Mouse (Mus musculus) neural tube, embryonic 15.5 days (tissue): ENCODE data around the gene Il10. TPM values are rescaled to one million over a fixed set of nuclear protein-coding genes. Genes with fewer than 3 reads are reported as not detected.

Experiments
- ATAC-seq: fragments of 200-750 bp; cut with Nextera tagmentation; 2 replicates; pipeline ENCODE4 v1.8.0; 2017; ENCODE audit warnings: mild to moderate bottlenecking, moderate TSS enrichment, moderate library complexity; ENCODE audit not compliant: low FRiP score
- H3K27ac ChIP-seq: fragments of 300-500 bp; sonication (generic); replicated peaks from 2 replicates; pipeline ENCODE4 v1.5.1; 2015; ENCODE audit warnings: mild to moderate bottlenecking, inconsistent platforms
- H3K27me3 ChIP-seq: fragments of 300-500 bp; sonication (generic); replicated peaks from 2 replicates; pipeline ENCODE4 v1.6.1; 2015; ENCODE audit warnings: inconsistent platforms
- H3K36me3 ChIP-seq: fragments of 300-500 bp; sonication (generic); 2 replicates; pipeline ENCODE4 v1.6.1; 2015; ENCODE audit warnings: inconsistent platforms
- H3K4me1 ChIP-seq: fragments of 300-500 bp; sonication (generic); 2 replicates; pipeline ENCODE4 v1.6.1; 2015; ENCODE audit warnings: inconsistent platforms
- H3K4me2 ChIP-seq: fragments of 300-500 bp; sonication (generic); 2 replicates; pipeline ENCODE4 v1.6.1; 2015; ENCODE audit warnings: inconsistent platforms, mild to moderate bottlenecking, moderate library complexity
- H3K4me3 ChIP-seq: fragments of 300-500 bp; sonication (generic); replicated peaks from 2 replicates; pipeline ENCODE4 v1.5.1; 2015; ENCODE audit warnings: mild to moderate bottlenecking, inconsistent platforms
- H3K9ac ChIP-seq: fragments of 300-500 bp; sonication (generic); replicated peaks from 2 replicates; pipeline ENCODE4 v1.6.1; 2015; ENCODE audit warnings: mild to moderate bottlenecking, inconsistent platforms
- H3K9me3 ChIP-seq: fragments of 300-500 bp; sonication (generic); replicated peaks from 2 replicates; pipeline ENCODE4 v1.6.1; 2016; ENCODE audit warnings: inconsistent platforms
- WGBS: fragments of 180-500 bp; shearing (Covaris S2); methylation state at CpG from one replicate; pipeline ENCODE4 v1.1.7; 2015; ENCODE audit warnings: mixed read lengths; 5-methylcytosine and 5-hydroxymethylcytosine counted together
- polyA plus RNA-seq: library from polyadenylated mRNA; unstranded; fragments of >200 nt; fragmentation: Nextera tagmentation; extraction: Ambion mirVana; gene quantifications from 2 replicates; pipeline ENCODE4 v1.2.1, GENCODE M21; 2015

Il10 gene
- polyA plus RNA-seq, 1 experiment from 2014 or later: not detected

GRCm38 (mm10) chr1:131053239-131053638, 33.6 kb downstream of the Il10 start:
- H3K27me3 ChIP-seq: no peaks in the 10 kb centered on the region
- H3K9ac ChIP-seq: no peak overlapping the region

GRCm38 (mm10) chr1:131053656-131054055, 34.0 kb downstream of the Il10 start:
- 59% methylated on average over 4 of the region's 4 CpGs for WGBS
- Histone ChIP-seq H3K9me3 (no peaks in the 10 kb centered on the region), H3K27me3 (no peaks in the 10 kb centered on the region), H3K4me3 (no peak overlapping the region), H3K27ac (no peak overlapping the region), H3K4me2 (no peak overlapping the region), H3K36me3 (peaks cover 30% of the 10 kb centered on the region), H3K4me1 (peaks cover 11% of the 10 kb centered on the region; the same call in 1 of the 2 replicates), H3K9ac (no peak overlapping the region)
- ATAC-seq: no peak; the same call in 1 of the 2 replicates

More at GRCm38 (mm10) chr1:131053239-131053638, 33.6 kb downstream of the Il10 start:
- 5% methylated on average over 8 of the region's 8 CpGs for WGBS
- H3K36me3 ChIP-seq: peaks cover 30% of the 10 kb centered on the region
- peak; percentile 84 for ATAC-seq
- H3K9me3 ChIP-seq: no peaks in the 10 kb centered on the region
- 0 out of 2 replicates have a peak overlapping the region, but pooled peaks have one; percentile 6 for H3K27ac ChIP-seq
- H3K4me1 ChIP-seq: peaks cover 11% of the 10 kb centered on the region; the same call in 1 of the 2 replicates
- H3K4me2 ChIP-seq: no peak overlapping the region
- H3K4me3 ChIP-seq: no peak overlapping the region

DNA sequence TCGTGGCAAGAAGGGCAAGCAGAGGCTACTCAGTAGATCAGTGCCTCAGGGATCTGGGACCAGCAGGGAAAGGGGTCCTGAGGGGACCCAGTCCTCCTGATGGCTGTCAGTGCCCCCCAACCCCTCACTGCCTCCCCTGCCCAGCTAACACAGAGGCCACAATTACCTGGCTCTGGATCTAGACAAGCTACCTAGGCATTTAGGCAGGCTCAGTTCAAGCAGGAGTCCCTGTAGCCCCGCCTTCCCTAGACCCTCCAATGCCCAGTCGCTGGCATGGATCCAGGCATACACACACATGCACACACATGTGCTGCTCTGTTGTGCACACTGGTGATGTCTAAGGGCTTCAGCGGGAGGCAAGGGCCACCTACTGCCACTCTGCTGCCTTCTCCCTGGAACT, 34.6 kb downstream of the Il10 start:
- ATAC-seq: no peak
- Histone ChIP-seq H3K4me3 (no peak overlapping the region), H3K4me1 (peaks cover 16% of the 10 kb centered on the region), H3K9me3 (no peaks in the 10 kb centered on the region), H3K27me3 (no peaks in the 10 kb centered on the region), H3K36me3 (peaks cover 30% of the 10 kb centered on the region), H3K27ac (no peak overlapping the region), H3K9ac (no peak overlapping the region), H3K4me2 (no peak overlapping the region)
- WGBS: 88% methylated on average over 4 of the region's 4 CpGs

- 79% methylated on average over 7 of the region's 7 CpGs for WGBS
- no peaks in the 10 kb centered on the region for H3K9me3 ChIP-seq
- ATAC-seq: no peak
- no peaks in the 10 kb centered on the region for H3K27me3 ChIP-seq
- peaks cover 37% of the 10 kb centered on the region for H3K4me1 ChIP-seq
- H3K9ac ChIP-seq: no peak overlapping the region
- H3K36me3 ChIP-seq: peaks cover 26% of the 10 kb centered on the region
- H3K27ac ChIP-seq: no peak overlapping the region
- H3K4me3 ChIP-seq: no peak overlapping the region
- no peak overlapping the region for H3K4me2 ChIP-seq
Measured at GRCm38 (mm10) chr1:131058431-131058830, 38.8 kb downstream of the Il10 start.

- ATAC-seq: no peak
- 45% methylated on average over 1 of the region's 1 CpGs for WGBS
- H3K27me3 ChIP-seq: no peaks in the 10 kb centered on the region
- H3K4me1 ChIP-seq: peaks cover 41% of the 10 kb centered on the region
- H3K4me2 ChIP-seq: no peak overlapping the region
- H3K36me3 ChIP-seq: peaks cover 22% of the 10 kb centered on the region
- no peaks in the 10 kb centered on the region for H3K9me3 ChIP-seq
- no peak overlapping the region for H3K9ac ChIP-seq
- H3K27ac ChIP-seq: no peak overlapping the region
- no peak overlapping the region for H3K4me3 ChIP-seq
Measured at GRCm38 (mm10) chr1:131059411-131059810, 39.8 kb downstream of the Il10 start.

DNA sequence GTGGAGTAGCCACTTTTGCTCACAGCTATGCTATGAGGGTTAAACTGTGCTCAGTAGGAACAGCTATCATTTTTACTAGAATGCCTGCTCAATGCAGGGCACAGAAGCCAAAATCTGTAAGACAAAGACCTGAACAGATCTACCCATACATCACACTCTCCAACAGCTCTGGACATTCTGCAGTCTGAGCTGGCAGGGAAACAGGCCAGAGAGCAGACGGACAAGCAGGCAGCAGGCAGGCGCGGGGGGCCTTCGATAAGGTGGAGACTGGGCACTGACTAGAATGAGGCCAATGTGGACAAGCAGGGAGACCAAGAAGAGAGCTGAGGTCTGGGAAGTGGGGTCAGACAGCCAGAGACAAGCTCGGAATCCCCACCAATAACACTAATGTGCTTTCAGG, 40.2 kb downstream of the Il10 start:
- Histone ChIP-seq H3K4me1 (peaks cover 43% of the 10 kb centered on the region), H3K9ac (no peak overlapping the region), H3K9me3 (no peaks in the 10 kb centered on the region), H3K36me3 (peaks cover 18% of the 10 kb centered on the region), H3K4me3 (no peak overlapping the region), H3K4me2 (no peak overlapping the region), H3K27ac (no peak overlapping the region), H3K27me3 (no peaks in the 10 kb centered on the region)
- 76% methylated on average over 5 of the region's 5 CpGs for WGBS
- ATAC-seq: no peak

DNA sequence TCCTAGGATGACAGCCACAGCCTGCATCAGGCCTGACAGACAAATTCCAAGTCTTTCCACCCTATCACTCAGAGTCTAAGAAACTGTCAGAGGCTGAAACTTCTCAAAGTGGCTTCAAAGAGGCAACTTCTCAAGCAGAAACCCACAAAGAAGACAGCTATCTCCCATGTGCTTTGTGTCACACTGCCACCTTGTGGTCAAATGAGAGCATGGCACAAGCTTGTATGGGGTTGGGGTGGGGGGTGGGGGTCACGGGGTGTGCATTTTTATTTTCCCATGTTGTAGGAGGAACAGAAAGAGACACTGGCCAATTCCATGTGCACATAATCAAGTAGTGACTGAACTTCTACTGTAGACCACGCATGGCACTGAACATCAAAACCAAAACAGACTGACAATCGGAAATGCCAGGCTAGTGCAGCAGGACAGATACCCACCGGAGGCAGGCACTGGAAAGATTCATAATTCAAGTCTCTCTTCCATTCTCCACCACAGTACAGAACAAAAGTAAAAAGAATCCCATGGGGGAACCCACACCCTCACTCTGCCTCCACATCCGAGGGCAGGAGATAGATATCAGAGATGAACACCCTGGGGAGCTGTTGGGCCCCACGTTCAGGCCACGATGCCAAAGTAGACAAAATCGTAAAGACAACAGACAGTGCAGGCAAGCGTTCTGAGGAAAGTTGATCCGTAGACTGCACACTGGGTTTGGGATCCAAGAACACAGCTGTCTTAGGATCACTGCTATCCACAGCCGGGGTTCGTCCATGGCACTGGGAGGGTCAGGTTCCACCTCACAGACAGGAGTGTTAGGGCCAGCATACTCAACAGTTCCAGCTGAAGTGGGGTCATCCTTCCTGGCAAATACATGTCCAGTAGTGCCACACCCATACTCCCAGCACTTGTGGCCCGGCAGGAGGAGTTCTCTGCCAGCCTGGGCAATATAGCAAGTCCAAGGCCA, 40.9 kb downstream of the Il10 start:
- Histone ChIP-seq H3K4me1 (peaks cover 43% of the 10 kb centered on the region), H3K9ac (no peak overlapping the region), H3K9me3 (no peaks in the 10 kb centered on the region), H3K27ac (no peak overlapping the region), H3K27me3 (no peaks in the 10 kb centered on the region), H3K4me3 (no peak overlapping the region), H3K36me3 (peaks cover 11% of the 10 kb centered on the region), H3K4me2 (no peak overlapping the region)
- WGBS: 64% methylated on average over 13 of the region's 13 CpGs
- 0 out of 2 replicates have a peak, but pooled peaks have one; percentile 53 for ATAC-seq

DNA sequence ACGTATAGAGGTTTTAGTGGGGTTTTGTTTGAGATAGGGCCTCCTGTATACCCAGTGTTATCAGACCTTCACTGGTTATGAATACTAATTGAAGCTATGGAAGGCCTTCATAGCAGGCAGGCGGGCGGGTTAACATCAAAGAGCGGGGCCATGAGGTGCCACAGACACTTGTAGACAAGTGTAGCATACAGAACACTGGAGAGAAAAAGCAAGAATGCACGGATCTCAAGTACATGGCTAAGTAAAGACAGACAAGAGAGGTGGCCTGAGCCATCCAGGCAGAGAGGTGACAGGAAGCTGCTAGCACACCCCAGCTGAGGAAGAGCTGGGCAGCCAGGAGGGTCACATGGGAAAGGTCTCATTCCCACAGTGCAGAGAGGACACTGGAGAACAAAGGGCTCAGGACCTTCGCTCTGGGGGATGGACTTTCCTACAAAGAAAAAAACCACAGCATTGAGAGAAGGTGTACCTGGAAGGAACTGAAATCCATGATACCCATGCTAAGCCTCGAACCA, 42.2 kb downstream of the Il10 start:
- no peak for ATAC-seq
- WGBS: 86% methylated on average over 7 of the region's 7 CpGs

DNA sequence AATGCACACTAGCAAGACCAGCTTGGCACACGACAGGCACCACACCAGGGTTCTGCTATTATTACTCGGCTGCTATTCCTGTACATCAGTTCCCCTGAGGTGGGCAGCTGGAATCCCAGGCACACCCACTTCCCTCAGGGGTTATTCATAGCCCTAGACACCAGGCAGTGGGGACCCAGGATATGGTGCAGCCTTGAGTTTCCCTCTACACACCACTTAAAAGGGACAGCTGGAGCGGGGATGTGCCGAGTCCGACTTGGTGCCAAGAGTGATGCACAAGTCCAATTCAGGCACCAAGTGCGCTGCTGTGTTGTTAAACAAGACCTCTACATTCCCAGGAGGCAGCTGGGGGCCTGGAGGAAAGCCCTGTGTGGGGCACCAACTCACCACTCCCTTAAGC, 43.2 kb downstream of the Il10 start:
- Histone ChIP-seq H3K4me3 (no peak overlapping the region), H3K4me2 (no peak overlapping the region), H3K27ac (peak overlapping the region; percentile 23; the same call in 1 of the 2 replicates), H3K4me1 (peaks cover 43% of the 10 kb centered on the region), H3K36me3 (peaks cover 1% of the 10 kb centered on the region), H3K9ac (no peak overlapping the region), H3K27me3 (no peaks in the 10 kb centered on the region), H3K9me3 (no peaks in the 10 kb centered on the region)
- 55% methylated on average over 6 of the region's 6 CpGs for WGBS
- no peak for ATAC-seq

More for the DNA sequence above, 42.2 kb downstream of the Il10 start:
- no peak overlapping the region for H3K4me3 ChIP-seq
- H3K4me1 ChIP-seq: peaks cover 43% of the 10 kb centered on the region
- H3K27me3 ChIP-seq: no peaks in the 10 kb centered on the region
- no peak overlapping the region; the same call in 1 of the 2 replicates for H3K27ac ChIP-seq
- H3K36me3 ChIP-seq: peaks cover 6% of the 10 kb centered on the region
- H3K9me3 ChIP-seq: no peaks in the 10 kb centered on the region
- H3K9ac ChIP-seq: no peak overlapping the region
- H3K4me2 ChIP-seq: no peak overlapping the region

DNA sequence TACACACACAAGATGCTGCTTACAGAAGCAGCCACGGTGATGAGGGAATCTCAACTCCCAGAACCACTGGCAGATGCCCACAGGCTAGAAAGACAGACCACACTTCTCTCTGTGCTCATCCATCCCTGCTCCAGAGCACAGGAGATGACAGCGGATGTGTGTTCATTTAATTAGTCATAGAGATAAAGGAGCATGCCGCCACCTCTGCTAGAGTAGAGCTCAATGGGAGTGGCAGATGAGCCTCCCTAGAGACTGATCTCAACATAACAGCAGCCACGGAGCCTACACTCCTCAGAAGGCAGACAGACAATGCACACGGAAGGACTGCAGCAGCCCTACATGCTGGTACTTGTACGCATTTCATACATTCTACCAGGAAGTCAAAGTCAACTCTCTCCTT, 44.6 kb downstream of the Il10 start:
- WGBS: 45% methylated on average over 6 of the region's 6 CpGs
- no peaks in the 10 kb centered on the region for H3K9me3 ChIP-seq
- H3K27ac ChIP-seq: no peak overlapping the region
- H3K27me3 ChIP-seq: no peaks in the 10 kb centered on the region
- H3K4me1 ChIP-seq: peaks cover 38% of the 10 kb centered on the region
- H3K36me3 ChIP-seq: no peaks in the 10 kb centered on the region
- no peak overlapping the region for H3K4me2 ChIP-seq
- H3K9ac ChIP-seq: no peak overlapping the region
- no peak overlapping the region for H3K4me3 ChIP-seq
- no peak for ATAC-seq

DNA sequence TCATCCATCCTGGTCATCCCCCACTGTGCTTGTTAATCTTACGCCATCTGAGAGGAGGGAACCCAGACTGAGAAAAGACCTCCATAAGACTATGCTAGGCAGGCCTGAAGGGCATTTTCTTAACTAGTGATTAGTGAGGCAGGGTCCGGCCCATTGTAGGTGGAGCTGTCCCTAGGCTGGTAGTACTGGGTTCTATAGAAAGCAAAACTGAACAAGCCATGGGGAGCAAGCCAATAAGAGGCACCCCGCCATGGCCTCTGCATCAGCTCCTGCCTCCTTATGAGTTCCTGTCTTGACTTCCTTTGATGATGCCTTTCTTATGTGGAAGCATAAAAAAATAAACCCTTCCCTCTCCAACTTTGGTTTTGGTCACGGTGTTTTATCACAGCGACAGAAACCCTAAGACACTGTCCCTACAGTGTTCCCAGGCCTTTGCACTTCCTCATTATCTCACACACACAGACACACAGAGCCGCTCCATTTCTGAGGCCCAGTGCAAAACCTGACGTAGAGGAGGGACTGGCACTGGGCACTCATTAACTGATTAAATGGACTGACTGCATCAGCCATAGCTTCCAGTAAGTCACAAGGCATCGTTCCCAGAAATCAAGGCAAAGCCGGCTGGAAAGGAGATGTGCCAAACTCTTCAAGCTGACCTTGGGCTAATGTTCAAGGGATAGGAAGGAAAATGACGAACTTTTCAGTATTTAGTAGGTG, 48.5 kb downstream of the Il10 start:
- Histone ChIP-seq H3K4me2 (no peak overlapping the region), H3K9ac (no peak overlapping the region), H3K4me3 (no peak overlapping the region), H3K27ac (no peak overlapping the region), H3K4me1 (peaks cover 12% of the 10 kb centered on the region), H3K27me3 (no peaks in the 10 kb centered on the region), H3K36me3 (no peaks in the 10 kb centered on the region), H3K9me3 (no peaks in the 10 kb centered on the region)
- 91% methylated on average over 10 of the region's 10 CpGs for whole genome bisulfite sequencing
- no peak for ATAC-seq
